Mouse (Mus musculus): ENCODE measurements around the gene Tmem175. TPM values are rescaled to one million over a fixed set of nuclear protein-coding genes. Genes with fewer than 3 reads are reported as not detected.
"Not testable (repeated sequence)": the region's sequence is repeated elsewhere in the genome, so short reads cannot be mapped to it uniquely, and the experiment has no call there.

Gene Tmem175
- 10 to 100 TPM; 20.3 to 22.8 TPM for total RNA-seq (2021)
- long read RNA-seq, experiment 1, partial matches to known transcripts: 4 of 17 reads
- long read RNA-seq, experiment 1, other reads (novel, unspliced or antisense): 8 of 17 reads
- long read RNA-seq, experiment 2, transcript Tmem175-201 (11 exons, 3,956 nt): major isoform, 16 of 33 reads
- long read RNA-seq, experiment 2, partial matches to known transcripts: 6 of 33 reads
- long read RNA-seq, experiment 2, other reads (novel, unspliced or antisense): 6 of 33 reads

DNA sequence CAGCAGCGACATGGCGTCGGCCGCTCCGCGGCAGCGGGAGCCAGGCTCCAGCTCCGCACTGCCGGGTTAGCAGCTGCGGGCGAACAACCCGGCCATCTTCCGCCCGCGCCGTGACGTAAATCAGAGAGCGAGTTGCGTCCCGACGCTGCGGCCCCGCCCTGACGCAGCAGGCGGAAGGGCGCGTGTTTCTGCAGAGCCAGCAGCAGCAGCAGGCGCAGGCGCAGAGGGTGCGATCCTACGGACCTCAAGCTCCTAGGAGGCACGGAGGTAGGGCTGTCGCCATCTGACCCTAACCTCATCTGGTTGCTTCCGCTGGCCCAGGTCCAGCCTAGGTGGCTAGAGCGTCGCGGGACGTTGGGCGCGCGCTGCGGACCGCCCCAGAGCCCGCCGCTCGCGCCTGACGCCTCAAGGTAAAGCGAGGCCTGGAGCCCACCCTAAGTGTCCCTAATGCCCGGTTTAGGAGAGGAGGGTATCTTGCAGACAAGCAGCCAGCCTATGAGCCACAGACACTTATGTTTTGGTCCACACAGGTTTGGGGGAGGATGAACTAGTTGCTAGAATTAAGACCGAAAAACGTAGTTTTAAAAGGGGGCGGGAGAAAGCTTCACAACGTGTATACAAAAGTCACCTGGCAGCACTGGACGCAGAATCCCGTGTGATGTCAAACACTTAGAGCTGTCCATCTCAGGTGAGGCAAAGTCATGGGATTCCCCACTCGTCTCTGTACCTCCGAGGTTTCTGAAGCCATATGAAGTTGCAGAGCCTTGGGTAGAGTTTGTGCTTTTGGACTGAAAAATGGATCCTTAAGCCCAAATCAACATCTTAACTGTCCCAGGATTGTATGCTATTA lies at the start of gene Tmem175, which contains the start of gene Gak:
TSS of gene Tmem175 (plus strand) at position 137 of the 850 bp plus-strand sequence.
TSS of gene Gak (minus strand) at position 122 of the 850 bp plus-strand sequence.
- peak; percentile 93 for DNase-seq

- DNase-seq: no peak
These were observed 48.1 kb upstream of the Tmem175 start for GRCm38 (mm10) chr5:108581361-108581891.

GRCm38 (mm10) chr5:108599923-108600322 lies 29.6 kb upstream of the Tmem175 start:
- DNase-seq: no peak

GRCm38 (mm10) chr5:108602537-108602936 lies 27.0 kb upstream of the Tmem175 start:
- no peak for DNase-seq

DNA sequence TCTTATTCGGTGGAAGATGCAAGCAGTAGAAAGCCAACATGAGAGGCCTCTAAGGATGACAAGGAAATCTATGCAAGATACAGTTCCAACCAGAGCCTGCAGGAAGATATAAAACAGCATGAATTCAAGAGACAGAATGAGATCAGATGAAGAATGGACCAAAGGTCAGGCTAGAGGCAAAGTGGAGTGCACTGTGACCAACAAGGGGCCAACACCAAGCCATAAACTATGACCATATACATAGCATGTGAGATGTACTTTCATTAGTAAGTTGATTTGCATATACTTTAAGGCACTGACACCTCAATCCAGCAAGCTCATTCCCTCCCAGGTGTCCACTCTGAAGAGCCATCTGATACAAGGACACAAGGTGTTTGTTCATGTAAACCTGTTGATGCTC lies 19.1 kb upstream of the Tmem175 start:
- DNase-seq: no peak

GRCm38 (mm10) chr5:108621870-108622269 lies 7.7 kb upstream of the Tmem175 start:
- DNase-seq: no peak

GRCm38 (mm10) chr5:108626050-108626660 lies 3.4 kb upstream of the Tmem175 start:
- DNase-seq: no peak

DNA sequence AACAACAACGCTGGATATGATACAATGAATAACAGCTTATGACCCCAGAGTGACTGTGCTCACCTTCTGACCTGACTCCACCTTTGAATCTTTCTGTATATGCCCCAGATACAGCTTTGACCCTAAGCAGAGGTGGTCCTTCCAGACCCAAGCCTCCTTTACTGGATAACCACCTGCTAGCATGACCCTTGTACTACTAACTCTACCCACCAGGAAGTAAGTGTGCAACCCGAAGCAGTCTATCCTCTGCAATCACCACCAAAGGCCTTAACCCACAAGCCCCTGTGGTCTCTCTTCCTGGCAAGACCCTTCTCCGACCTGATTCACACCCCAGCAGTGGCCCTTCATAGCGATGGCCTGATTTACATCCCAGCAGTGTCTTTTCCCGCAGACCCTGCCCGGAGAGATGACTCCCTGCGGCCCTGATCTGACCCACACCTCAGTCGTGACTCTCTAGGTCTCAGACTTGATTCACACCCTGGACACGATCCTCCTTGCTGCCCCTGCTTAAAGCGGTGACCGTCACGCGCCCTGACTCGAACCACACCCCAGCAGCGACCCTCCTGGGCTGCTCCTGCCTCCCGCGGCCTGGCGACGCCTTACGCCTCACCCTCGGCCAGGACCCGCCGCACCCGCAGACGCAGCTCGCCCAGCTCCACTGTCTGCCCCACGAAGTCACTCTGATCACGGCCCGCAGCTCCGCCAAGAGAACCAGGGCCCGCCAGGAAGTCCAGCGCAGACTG lies 508 bp upstream of the Tmem175 start:
- DNase-seq: no peak

DNA sequence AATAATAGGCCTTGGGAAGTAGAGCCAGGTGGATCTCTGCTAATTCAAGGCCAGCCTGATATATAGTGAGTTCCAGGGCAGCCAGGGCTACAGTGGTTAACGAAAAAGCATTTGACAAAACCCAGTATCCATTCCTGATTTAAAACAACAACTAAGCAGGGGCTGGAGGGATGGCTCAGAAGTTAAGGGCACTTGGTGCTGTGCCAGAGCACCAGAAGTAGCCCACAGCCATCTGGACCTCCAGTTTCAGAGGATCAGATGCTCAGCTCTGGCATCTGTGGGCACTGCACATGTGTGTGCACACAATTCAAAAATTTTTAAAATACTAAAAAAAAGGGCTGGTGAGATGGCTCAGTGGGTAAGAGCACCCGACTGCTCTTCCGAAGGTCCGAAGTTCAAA lies 4.1 kb downstream of the Tmem175 start:
- DNase-seq: no peak

GRCm38 (mm10) chr5:108634088-108634487 lies 4.5 kb downstream of the Tmem175 start:
- not testable (repeated sequence) for DNase-seq

GRCm38 (mm10) chr5:108636172-108636571 lies 6.6 kb downstream of the Tmem175 start:
- no peak for DNase-seq

GRCm38 (mm10) chr5:108643674-108644073 lies 14.1 kb downstream of the Tmem175 start:
- no peak for DNase-seq

GRCm38 (mm10) chr5:108645651-108646342 lies 16.2 kb downstream of the Tmem175 start:
- DNase-seq: no peak

DNA sequence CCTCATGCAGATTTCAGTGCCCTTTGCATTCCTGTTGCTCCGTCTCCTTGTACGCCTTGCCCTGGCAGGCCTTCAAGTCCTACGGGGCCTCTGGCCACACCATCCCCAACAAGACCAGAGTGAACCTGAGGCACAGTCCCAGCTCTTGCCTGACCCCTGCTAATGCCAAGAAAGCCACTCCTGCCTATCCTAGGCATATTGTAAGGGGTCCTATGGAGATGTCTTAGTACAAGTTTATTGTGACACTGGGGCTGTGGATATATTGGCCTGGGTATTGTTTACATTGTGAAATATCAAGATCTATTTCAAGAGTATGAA lies 16.7 kb downstream of the Tmem175 start:
- no peak for DNase-seq

GRCm38 (mm10) chr5:108647311-108647710 lies 17.7 kb downstream of the Tmem175 start:
- DNase-seq: no peak

DNA sequence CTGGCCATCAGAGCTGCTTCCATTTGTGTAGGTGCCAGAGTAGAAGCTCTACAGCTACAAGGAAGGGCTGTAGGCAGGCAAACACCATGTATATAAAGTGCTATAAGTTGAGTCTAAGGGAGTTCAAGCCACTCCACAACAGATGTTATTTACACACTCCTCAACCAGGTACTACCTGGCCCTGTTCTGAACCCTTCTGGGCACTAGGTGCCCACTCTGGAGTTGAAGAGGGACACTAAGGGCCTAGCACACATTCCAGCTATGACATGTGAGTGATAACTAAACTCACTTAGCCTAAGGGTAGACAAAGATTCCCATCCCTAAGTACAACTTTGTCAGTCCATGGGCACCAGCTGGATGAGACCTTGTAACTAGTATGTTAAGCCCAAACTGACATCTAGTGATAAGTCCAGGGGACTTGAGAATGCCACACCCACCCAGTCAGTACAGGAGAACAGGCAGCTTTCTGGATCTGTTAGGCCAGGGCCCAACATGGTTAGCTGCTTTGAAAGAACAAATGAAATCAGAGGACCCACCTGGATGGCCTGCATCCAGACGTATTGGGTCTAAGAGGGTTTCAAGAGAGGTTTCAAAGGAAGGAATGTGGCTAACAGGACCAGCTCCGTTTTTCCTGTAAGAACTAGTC lies 18.4 kb downstream of the Tmem175 start:
- no peak for DNase-seq

DNA sequence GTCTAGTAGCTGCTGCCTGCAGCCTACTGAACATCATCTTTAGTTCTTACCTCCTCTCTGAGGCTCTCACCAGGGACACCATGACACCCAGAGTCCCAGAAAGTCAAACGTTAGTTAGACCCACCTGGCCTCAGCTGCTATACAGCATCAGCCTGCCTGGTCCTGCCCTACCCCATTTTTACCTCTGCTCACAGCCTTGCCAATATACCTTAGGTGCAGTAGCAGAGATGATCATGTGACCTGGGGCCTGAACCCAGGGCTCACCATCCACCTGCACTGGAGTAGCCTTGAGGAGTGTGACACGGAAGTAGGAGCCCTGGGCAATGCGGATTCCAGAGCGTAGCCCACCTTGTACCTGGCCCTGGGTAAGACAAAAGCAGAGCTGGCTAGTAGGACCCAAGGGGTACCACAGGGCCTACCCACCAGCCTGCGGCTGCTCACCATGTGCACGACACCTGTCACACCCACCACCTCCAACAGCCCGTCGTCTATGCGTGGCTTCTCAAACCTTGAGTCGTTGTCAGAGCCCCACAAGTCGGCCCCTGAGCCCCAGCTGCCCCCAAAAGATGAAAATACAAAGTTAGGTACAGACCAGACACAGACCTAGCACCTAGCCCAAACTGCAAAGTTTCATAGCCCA lies 19.5 kb downstream of the Tmem175 start:
- DNase-seq: no peak

DNA sequence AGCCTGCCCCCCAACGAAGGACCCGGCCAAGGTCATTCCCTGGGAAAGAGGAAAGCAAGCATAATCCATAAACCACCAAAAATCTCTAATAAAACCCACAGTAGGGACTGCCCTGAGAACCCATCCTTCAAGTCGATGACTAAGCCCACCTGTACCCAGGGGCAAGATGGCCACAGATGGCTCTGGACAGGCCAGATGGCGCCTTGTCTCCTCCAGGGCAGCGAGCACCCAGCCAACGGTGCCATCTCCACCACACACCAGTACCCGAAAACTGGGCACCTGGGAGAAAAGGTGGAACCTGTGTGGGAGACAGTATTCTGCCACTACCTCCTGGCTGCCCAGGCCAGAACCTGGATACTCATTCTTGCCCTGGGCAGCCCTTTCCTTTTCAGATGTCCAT lies 20.8 kb downstream of the Tmem175 start:
- no peak for DNase-seq

- no peak for DNase-seq
These were observed 21.7 kb downstream of the Tmem175 start for GRCm38 (mm10) chr5:108651136-108651720.

- DNase-seq: peak; percentile 70
These were observed 22.3 kb downstream of the Tmem175 start for GRCm38 (mm10) chr5:108651823-108652222.
